Mouse (Mus musculus) heart, postnatal 10 days (tissue): ENCODE measurements around the gene Gsg1l. TPM values are rescaled to one million over a fixed set of nuclear protein-coding genes. Genes with fewer than 3 reads are reported as not detected.

Experiments used
- DNase-seq, 2 experiments: peaks; one replicate each; pipeline ENCODE4 v3.0.0; 2021
- intact Hi-C: fragments of 180-260 bp; cut with DNase I; formaldehyde crosslinking; loops from one replicate; pipeline ENCODE4 v1.15.1; 2025
- total RNA-seq, 2 experiments: library from RNA; stranded (reverse); gene quantifications; 2 replicates each; pipeline ENCODE4 v1.2.3; 2021

The Gsg1l gene
- total RNA-seq, 2 experiments from 2014 or later, result 12.1 to 13.3 TPM

DNA sequence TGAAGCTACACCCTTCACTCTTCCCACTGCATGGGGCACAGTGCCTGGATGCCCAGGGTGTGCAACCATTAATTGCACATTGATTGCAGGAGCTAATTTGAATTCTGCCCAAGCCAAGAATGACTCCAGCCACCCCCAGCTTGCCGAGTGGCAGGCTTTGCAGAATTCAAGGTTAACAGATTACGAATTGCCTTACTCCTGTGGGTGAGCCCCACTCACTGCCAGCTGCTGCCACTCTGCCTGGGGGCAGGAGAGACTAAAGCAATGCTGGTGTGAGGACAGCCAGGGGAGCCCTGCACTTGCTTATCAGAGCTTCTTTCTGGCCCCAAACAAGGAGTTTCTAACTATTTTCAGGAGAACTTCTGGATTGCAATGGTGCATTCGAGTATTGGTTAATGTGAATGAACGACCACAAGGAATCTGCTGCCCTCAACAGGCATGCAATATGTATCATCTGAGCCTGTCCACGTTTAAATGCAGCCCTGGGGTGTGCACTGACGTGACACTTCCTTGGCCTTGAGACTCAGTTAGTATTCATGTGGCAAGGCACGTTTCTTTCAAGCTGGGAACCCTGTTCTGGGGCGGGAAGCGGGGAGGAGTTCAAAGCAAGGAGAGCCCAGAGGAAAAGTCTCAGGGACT is 1.2 kb upstream of the Gsg1l start:
- intact Hi-C loops, result loop anchor here (2.0 to 5.0 kb wide), 5 partner anchors 56 to 337 kb away; no protein-coding TSS in a partner anchor
- DNase-seq, result peak in 1 of 2 experiments; percentile 40

DNA sequence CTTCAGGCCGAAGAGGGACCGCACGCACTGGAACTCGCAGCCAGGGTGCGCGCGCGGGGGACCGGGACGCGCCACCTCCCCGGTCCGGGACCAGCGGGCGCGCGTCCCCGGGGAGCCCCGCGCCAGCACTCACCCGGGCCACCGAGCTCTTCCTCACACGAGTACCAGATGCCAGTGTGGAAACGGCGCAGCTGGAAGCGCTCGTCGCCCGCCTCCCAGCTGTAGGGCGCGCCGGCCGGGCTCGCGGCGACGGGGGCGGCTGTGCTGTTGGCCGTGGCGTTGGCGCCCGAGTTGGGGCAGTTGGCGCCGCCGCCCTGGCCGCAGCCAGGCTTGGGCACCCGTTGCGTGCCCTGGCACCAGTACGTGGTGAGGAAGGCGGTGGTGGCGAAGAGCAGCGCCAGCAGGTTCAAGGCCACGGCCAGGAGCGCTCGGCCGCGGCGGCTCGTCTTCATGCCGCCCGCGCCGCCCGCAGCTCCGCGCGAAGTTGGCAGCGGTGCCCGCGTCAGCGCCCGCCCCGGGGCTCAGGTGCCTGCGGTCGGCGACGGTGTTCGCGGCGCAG is 405 bp downstream of the Gsg1l start:
- intact Hi-C loops, result loop anchor here (2.0 to 5.0 kb wide), 5 partner anchors 55 to 335 kb away; no protein-coding TSS in a partner anchor

DNA sequence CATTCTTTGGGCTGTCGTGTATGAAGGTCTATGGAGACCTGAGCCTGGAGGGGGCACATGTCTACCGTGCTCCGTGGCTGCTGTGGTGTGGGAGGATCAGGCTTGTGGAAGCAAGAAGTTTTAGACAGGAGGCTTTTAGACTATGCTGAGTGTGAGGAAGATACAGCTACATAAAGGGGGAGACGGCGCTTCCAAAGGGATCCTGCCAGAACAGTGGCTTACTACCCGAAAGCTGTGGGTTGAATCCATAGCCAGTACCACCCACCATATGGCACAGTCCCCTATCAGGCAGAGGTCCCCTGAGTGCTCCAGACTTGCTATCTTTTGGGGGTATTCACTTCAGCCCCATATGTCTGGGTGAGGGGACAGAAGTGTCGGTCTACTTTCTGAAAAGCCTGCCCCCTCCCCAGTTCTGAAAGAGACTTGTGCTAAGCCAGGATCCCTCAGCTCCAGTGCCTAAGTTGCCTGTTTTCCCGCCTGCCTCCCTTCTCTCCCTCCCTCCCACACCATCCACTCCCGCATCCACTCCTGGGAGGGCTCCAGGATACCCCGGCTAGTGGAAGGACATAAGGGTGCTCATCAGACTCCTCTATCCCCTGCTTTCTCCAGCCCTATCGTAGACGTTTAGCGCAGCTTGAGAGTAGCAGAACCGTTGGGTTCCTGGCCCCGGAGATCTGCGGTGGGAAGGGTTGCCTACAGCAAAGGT is 1.1 kb downstream of the Gsg1l start:
- intact Hi-C loops, result loop anchor here (5.0 kb wide), 3 partner anchors 54 to 314 kb away; no protein-coding TSS in a partner anchor
- DNase-seq, result no peak

More for the DNA sequence above, 405 bp downstream of the Gsg1l start:
- DNase-seq, result peak in 1 of 2 experiments; percentile 45

DNA sequence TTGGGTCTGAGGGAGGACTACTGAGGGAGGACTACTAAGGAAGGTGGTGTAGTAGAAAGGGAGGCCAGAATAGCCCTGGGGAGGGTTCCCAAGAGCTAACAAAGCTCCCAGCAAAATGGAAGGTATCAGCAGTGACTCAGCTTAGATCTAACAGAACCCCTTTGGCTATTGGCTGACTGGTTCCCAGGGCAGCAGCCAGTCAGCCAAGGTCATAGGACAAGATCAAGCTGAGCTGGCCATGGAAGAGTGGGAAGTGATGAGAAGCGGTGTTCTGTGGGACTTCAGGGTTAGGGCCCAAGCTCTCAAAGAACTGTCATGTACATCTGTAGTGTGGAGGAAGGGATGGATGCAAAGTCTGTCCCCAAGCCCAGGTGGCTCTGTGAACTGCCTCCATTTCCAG is 5.3 kb downstream of the Gsg1l start:
- intact Hi-C loops, result no loop called here
- no peak for DNase-seq

DNA sequence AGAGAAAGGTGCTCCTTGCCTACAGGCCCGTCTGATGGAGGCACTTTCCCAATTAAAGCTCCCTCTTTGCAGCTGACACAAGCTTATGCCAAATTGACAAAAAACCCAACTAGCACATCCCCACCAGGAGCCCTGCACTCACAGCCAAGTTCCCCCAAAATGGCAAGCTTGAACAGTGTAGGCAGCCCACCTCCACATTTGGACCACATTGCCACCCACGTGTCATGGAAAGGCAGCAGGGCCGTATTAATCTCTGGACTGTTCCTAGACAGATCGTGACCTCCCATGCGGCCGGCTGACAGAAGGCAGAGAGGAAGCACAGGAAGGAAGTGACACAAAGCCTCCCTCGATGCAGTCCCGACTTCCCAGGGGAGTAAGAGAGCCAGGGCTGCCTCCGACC is 7.2 kb downstream of the Gsg1l start:
- intact Hi-C loops, result no loop called here
- DNase-seq, result no peak

DNA sequence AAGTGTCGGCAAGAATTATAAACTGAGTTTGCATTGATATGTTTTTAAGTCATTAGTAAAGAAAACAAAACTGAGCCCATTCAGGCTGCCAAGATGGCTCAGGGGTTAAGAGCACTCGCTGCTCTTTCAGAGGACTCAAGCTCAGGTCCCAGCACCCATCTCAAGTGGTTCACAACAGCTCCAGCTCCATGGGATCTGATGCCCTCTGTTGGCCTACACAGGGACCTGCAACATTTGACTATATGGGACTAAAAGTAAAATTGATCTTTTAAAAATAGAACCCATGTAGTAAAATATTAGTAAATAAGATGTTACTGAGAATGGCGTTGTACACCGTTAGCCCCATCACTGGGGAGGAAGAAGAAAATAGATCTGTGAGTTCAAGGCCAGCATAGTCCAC is 11.9 kb downstream of the Gsg1l start:
- DNase-seq, result no peak
- intact Hi-C loops, result no loop called here

DNA sequence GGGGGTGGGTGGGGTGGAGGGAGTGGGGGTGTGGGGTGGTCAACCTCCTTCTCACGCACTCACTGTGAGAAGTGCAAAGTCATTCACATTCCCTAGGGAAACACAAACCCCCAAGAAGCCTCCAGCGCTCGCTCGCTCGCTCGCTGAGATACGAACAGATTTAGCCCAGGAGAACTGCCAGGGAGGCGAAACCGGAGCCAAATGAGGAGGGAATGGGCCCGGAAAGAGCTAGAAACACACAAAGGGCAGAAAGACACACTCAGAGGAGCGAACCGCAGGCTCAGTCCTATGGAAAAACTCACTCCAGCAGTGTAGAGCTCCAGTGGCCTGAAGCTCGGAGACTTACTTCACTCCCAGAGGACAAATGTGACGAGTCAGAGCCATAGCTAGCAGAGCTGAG is 15.4 kb downstream of the Gsg1l start:
- intact Hi-C loops, result no loop called here
- peak; percentile 77 to 82 for DNase-seq

DNA sequence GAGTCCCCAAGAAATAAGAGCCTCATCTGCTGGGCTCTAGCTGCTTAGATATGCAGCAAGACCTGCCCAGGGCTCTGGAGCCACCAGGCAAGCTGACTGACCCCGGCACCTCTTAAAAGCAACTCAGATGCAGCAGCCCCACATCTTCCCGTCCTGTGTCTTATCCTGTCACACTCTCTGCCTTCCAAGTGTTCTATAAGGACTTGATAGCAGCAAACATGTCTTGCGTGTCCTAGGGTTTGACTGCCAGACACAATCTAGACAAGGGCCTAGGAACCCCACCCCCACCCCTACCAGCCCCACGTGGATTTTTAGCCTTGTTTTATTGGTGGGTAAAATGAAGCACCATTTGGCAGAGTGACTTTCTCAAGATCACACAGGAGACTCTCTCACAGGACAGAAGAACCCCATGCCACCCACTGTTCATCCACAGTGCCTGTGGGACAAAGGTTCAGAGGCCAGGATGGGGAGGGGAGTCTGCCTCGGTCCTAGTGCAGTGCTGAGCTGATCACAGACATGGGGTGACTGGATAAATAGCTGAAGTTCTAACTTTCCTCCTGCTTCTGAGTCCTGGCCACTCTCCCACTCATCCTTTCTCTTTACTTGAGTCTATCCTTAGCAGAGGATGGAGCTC is 16.9 kb downstream of the Gsg1l start:
- DNase-seq, result no peak
- intact Hi-C loops, result no loop called here

DNA sequence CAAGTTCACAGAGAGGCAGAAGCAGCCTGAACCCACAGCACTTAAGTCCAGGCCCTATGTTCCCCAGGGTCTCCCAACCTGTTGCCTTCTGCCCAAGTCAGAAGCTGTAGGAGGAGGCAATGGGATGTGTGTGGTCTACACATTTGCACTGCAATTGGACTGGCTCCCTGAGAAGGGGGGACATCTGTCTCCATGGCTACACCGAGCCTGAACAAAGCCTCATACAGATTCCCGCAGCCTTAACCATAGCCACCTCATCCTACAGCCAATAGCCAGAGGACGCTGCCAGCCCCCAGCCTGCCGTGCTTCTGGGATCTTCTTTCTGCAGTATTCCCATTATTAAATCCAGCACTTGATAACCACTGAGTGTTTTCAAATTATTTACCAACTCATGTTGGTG is 20.0 kb downstream of the Gsg1l start:
- intact Hi-C loops, result no loop called here
- no peak for DNase-seq

DNA sequence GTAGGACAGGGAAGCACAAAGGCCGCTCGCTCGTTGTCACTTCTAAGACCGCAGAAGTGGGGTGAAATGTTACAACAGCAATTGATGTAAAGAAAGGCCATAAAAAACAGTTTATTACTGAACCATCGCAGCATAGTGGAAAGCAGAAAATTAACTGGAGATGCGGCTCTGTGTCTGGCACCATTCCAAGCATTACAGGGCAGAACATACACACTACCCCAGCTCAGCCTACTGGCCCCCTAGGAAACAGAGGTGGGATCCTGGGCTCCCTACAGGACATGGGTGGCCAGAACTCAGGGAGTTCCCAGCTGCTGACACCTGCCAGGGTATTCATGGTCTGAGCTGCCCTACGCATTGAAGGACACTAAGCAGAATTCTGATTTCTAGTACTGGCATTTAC is 23.3 kb downstream of the Gsg1l start:
- intact Hi-C loops, result no loop called here

DNA sequence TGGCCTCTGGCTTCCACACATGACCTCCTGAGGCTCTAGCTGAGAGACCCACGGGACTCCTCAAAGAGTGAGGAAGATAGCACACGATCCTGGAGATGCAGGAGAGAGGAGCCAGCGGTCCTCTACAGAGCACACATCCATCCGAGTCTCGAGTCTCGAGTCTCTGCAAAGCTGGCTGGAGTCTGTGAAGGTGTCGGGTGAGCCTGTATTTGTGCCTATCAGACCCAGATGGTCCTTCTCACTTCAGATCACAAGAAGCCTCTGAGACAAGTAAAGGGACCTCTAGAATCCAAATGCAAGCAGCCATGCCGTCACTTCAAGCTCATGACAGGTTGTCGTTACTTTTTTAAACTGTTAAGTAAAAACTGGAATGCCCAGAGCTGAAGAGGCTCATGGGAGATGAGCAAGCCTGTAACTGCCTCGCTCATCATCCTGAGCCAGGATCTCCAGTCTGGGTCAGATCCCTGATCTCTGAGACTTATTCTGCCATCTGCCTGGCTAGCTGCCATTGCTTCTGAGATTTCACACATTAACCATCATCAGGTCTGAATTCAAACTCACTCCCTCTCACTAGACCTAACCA is 24.8 kb downstream of the Gsg1l start:
- intact Hi-C loops, result no loop called here

More for the DNA sequence above, 23.3 kb downstream of the Gsg1l start:
- DNase-seq, result no peak

DNA sequence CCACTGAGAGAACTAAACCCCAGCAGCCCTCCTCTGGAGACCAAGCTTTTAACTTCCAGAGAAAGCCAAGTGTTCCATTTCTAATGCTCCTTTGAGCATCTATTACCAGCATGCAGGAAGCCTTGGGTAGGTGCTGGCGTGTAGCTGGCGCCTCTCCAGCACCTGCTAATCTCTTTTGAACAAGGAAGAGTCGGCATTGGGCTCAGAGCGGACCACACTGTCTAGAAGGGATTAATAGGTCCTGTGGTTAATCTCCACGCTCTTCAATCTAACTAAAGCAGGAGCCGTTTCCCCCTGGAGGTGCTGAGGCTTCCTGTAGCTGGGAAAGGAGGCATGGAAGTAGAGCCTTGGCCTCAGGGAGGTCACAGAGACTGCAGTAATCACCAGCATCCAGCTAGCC is 27.6 kb downstream of the Gsg1l start:
- DNase-seq, result no peak
- intact Hi-C loops, result no loop called here

More for the DNA sequence above, 24.8 kb downstream of the Gsg1l start:
- DNase-seq, result no peak

DNA sequence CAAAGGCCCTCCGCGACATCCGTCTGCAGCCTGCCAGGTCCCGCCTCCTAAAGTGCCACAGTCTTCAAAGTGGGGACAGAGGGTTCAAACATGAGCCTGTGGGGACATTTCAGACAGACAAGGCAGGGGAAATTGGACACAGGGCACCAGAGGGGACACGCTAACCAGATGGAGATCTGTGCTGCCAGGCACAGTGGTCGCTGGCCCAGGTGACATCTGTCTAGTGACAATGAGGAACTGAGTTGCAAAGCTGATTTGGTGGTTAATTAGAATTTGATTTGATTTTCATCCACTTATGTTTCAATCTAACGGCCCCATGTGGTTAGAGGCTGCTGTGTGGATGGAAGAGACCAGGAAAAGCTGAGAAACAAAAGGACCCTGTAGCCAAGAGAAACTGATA is 28.6 kb downstream of the Gsg1l start:
- intact Hi-C loops, result no loop called here
- DNase-seq, result no peak

DNA sequence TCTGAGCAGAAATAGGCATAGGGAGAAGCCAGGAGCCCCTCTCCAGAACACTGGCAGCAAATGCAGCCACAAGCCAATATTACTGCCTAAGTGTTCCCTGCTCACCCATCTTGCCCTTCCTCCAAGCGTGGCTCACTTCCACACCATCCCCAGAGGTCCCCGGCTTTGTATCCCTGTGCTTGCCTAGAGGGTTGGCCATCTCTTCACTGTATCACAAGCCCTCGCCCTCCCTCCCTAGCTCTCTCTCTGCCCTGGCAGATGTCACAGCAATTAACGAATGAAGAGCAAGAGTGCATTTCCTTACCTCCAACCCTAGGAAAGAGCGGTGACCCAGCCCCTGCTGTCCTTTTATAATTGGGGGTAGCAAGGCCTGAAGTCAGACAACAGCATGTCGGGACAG is 30.3 kb downstream of the Gsg1l start:
- intact Hi-C loops, result no loop called here
- no peak for DNase-seq

DNA sequence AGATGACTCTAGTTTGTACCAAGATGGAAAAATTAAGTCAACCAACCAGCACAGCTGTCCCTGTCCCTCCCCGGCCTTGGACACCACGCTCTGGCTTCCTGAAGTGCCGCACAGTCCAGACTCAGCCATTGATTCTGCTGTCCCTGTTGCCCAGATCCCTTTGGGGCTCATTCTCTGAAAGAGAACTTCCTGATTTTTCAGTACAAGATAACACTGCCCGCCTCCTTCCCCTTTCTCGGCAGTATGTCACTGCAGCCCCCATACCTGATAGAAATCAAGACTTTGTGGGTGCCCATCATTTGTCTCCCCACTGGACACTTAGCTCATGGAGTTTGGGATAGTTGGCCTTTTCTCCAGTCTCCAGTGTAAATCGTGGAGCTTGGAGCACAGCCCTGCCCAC is 37.1 kb downstream of the Gsg1l start:
- no peak for DNase-seq
- intact Hi-C loops, result no loop called here

DNA sequence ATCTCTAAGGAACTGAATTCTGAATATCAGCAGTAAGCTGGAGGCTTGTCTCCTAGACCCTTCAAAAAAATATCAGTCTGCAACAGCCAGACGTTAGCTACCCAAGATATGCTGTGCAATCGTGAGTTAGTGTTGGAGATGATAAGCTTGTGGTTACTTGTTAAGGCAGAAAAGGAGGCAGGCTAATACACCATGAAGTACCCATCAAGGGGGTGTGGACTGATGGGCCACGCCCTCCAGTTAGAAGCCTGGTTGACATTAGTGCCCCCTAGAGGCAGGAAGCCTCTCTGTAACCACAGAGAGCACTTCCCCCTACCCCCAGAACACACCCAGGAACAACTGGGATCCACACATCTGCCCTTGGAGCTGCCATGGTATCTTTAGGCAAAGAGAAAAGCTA is 39.9 kb downstream of the Gsg1l start:
- peak in 1 of 2 experiments; percentile 24 for DNase-seq

DNA sequence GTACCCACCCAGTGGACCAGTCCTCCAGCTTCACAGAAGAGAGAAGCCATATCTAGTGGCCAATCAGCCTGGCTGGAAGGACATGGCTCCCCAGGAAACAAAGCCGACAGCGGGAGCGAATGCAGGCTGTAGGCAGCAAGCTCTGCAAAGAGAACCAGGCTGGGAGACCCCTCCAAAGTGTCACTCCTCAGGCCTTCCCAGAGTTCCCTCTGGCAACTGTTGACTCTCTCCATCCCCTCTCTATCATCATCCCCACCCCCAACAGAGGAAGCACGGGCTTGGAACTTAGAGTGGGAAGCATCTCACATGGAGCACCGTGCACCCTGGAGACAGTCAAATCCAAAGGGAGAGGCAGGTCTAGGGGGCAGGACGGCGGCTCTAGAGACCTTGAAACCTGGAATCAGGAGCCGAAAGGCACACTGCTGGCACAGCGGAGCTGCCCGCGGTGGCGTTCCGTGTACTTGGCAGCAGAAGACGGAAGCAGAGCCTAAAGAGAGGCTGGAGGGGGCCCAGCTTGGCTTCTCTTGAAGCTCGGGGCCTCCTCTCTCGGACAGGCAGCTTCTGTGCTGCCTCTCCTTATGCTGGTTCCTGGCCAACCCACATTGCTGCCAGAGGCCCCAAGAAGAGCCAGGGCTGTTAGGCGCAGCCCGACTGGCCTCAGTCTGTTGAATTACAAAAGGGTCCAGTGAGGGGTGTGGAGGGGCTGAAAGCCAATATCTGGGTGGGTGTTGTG is 41.3 kb downstream of the Gsg1l start:
- intact Hi-C loops, result no loop called here
- DNase-seq, result peak; percentile 84 to 86

More for the DNA sequence above, 39.9 kb downstream of the Gsg1l start:
- intact Hi-C loops, result no loop called here

DNA sequence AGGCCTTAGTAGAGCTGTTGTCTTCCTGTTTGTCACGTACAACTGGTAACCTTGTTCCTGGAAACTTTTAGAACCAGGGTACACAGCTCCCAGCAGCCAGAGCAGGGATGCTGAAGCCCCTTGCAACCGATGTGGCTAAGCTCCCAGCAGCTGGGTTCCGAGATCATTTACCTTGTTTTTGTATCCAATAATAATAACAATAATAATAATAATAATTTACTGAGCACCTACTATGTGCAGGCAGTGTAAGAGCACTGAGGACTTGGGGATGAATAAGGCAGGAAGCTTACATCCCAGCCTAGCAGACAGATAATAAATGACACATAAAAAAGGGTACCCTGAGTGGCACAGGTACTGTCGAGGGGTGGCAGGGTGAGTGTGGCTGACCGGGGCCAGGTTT is 42.4 kb downstream of the Gsg1l start:
- no peak for DNase-seq
- intact Hi-C loops, result no loop called here

DNA sequence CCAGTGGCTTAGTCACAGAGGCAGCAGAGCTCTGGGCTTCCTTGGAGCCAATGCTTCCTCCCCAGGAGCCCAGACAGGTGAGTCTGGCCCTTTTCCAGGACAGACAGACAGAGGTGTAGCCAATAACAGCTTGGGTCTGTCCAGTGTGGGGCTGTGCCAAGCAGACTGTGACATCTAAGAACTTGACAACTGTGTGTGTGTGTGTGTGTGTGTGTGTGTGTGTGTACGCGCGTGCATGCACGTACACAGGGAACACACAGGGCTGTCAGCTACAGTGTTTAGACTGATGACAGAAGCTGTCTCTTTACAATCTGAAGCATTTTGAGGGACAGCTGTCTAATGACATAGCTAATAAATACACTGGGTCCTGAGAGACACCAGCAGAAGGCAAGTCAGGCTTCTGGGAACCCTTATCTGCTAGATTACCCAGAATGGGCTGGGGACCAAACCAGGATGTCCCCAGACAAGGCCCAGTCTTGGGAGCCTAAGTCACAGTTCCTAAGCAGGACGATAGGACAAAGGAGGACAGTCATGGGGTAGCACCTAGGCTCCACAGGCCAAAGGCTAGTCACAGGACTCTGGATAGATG is 42.9 kb downstream of the Gsg1l start:
- intact Hi-C loops, result no loop called here

More for the DNA sequence above, 42.9 kb downstream of the Gsg1l start:
- DNase-seq, result no peak
